Comparison of ENCODE assay signal across 8 mouse cellular contexts in the genomic region with DNA sequence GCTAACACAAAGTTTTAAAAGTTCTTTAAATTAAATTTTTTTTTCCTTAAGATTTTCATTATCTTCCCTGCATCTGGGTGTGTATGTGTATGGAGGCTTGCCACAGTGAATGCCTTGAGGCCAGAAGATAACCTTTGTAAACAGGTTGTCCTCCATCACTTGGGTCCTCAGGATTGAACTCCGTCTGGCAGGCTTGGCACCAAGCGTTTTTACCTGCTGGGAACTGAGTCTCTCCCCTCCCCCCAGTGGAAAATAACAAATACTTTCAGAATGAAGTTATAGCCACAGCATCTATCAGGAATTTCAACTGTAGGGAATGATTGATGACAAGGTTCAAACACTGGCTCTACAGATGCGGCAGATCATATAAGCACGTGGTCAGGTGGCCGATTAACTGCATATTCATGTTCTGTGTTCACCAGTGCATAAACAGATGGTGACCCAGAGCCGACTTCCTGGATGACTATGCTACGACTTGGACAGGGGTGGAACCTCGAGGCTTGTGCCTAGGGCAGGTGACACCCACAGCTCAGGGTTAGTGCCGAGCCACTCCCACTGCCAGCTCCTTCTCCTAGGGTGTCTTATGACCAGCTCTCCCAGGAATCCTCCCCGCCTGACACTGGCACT. TPM values are rescaled to one million over a fixed set of nuclear protein-coding genes. Genes with fewer than 3 reads are reported as not detected.
A peak's percentile ranks its signal among the peaks of the same experiment; 100 is the strongest.
DNase-seq lines count a peak whose midpoint lies in the region; ATAC-seq and TF ChIP-seq lines count a peak whose summit lies in the region.

No protein-coding gene starts in this region.

- H3K27me3 ChIP-seq in heart, adult 2 months (ENCODE audit: control insufficient read depth, insufficient read depth, low read length), result no peaks in the 10 kb centered on the region
- no peaks in the 10 kb centered on the region for H3K27me3 ChIP-seq in kidney, adult 2 months (replicated peaks; ENCODE audit: control insufficient read depth, insufficient read depth, low read length)
- H3K27me3 ChIP-seq in lung, embryonic 16.5 days (ENCODE audit: control insufficient read depth, insufficient read depth, low read depth, low read length), result no peaks in the 10 kb centered on the region

- no peak for TF ChIP-seq EP300 in heart, adult 2 months (IDR thresholded peaks at IDR 0.05; ENCODE audit: insufficient read depth, low read depth, low read length)

- H3K4me2 ChIP-seq in lung, embryonic 16.5 days (ENCODE audit: low read depth, low read length), result peak overlapping the region; percentile 89

- ATAC-seq in common myeloid progenitor, adult 5-6 weeks (replicated peaks; ENCODE audit: low read depth, poor library complexity, severe bottlenecking), result peak; percentile 72
- peak; percentile 60 for ATAC-seq in lung, embryonic 16.5 days (ENCODE audit: low read depth)

- intact Hi-C loops in heart, adult 2 months (cut with DNase I), result loop anchor here (2.0 to 5.0 kb wide), 2 partner anchors 51 to 597 kb away; no protein-coding TSS in a partner anchor

- peak overlapping the region; percentile 59 for H3K9ac ChIP-seq in heart, adult 2 months (ENCODE audit: low read depth, low read length)
- H3K9ac ChIP-seq in lung, embryonic 16.5 days (ENCODE audit: low read length), result peak overlapping the region; percentile 58

- H3K79me2 ChIP-seq in heart, adult 2 months (replicated peaks; ENCODE audit: control insufficient read depth, insufficient read depth, low read length), result peaks cover 6% of the 10 kb centered on the region

- 8% methylated on average over 10 of the region's 10 CpGs for WGBS in heart, adult 2 months
- 3% methylated on average over 10 of the region's 10 CpGs for WGBS in kidney, adult 2 months
- 4% methylated on average over 10 of the region's 10 CpGs for WGBS in lung, embryonic 16.5 days

- TF ChIP-seq POLR2A in heart, adult 2 months (IDR thresholded peaks at IDR 0.05; ENCODE audit: insufficient read depth, low read depth, low read length), result no peak
- TF ChIP-seq POLR2A in kidney, adult 2 months (IDR thresholded peaks at IDR 0.05; ENCODE audit: low read depth, low read length), result no peak

- peak; percentile 46 to 48 for DNase-seq in B cell, adult 2 months
- peak; percentile 85 for DNase-seq in R1 (ENCODE audit: low read depth, low spot score)
- peak; percentile 49 to 51 for DNase-seq in heart, adult 2 months
- DNase-seq in kidney, adult 2 months, result peak; percentile 86
- peak; percentile 41 for DNase-seq in retina, adult 2 months (ENCODE audit: low read depth, low spot score)
- no peak for DNase-seq in frontal cortex, postnatal 14 days (ENCODE audit: low spot score in 2 of 2)

- peaks cover 5% of the 10 kb centered on the region for H3K4me1 ChIP-seq in heart, adult 2 months (ENCODE audit: control insufficient read depth, insufficient read depth, low read length)
- peaks cover 3% of the 10 kb centered on the region; the same call in 1 of the 2 replicates for H3K4me1 ChIP-seq in kidney, adult 2 months (ENCODE audit: control insufficient read depth, insufficient read depth, low read length)
- H3K4me1 ChIP-seq in lung, embryonic 16.5 days (replicated peaks; ENCODE audit: control insufficient read depth, insufficient read depth, low read length), result peaks cover 14% of the 10 kb centered on the region

- TF ChIP-seq CTCF in heart, adult 2 months (IDR thresholded peaks at IDR 0.05), result no peak
- TF ChIP-seq CTCF in kidney, adult 2 months (conservative IDR thresholded peaks at IDR 0.05; ENCODE audit: insufficient read depth, insufficient read length, low read depth, low read length), result no peak

- peak overlapping the region; percentile 89 for H3K4me3 ChIP-seq in heart, adult 2 months
- H3K4me3 ChIP-seq in kidney, adult 2 months (ENCODE audit: insufficient read depth, low read depth, low read length), result peak overlapping the region; percentile 92
- peak overlapping the region; percentile 64 for H3K4me3 ChIP-seq in lung, embryonic 16.5 days (ENCODE audit: low read length)

- H3K36me3 ChIP-seq in heart, adult 2 months (ENCODE audit: control insufficient read depth, insufficient read depth, low read length), result no peaks in the 10 kb centered on the region; the same call in 1 of the 2 replicates
- H3K36me3 ChIP-seq in kidney, adult 2 months (ENCODE audit: control insufficient read depth, insufficient read depth, low read length), result peaks cover 3% of the 10 kb centered on the region; the same call in 1 of the 2 replicates
- peaks cover 7% of the 10 kb centered on the region for H3K36me3 ChIP-seq in lung, embryonic 16.5 days (ENCODE audit: control insufficient read depth, insufficient read depth, low read length)

- H3K9me3 ChIP-seq in lung, embryonic 16.5 days (ENCODE audit: control insufficient read depth, low read length), result peaks cover 2% of the 10 kb centered on the region; the same call in 1 of the 2 replicates

- H3K27ac ChIP-seq in heart, adult 2 months, result peak overlapping the region; percentile 92
- peak overlapping the region; percentile 93; the same call in 1 of the 2 replicates for H3K27ac ChIP-seq in kidney, adult 2 months (ENCODE audit: insufficient read depth, low read depth, low read length)
- peak overlapping the region; percentile 75 for H3K27ac ChIP-seq in lung, embryonic 16.5 days (ENCODE audit: low read length)

RNA-seq across cellular contexts. Expression of a gene that starts 0.9 kb away (rescaled TPM):
- total RNA-seq in common myeloid progenitor, adult 5-6 weeks (2017), result 28.6 and 41.6 TPM in 2 replicates
- total RNA-seq in heart, adult 2 months (2021), result 100 to 1,000 TPM; 129 to 131 TPM
- 52.2 and 94.2 TPM in 2 replicates for polyA plus RNA-seq in heart, adult 2 months (2012; rRNA removed)
- polyA plus RNA-seq in kidney, adult 2 months (2012; rRNA removed), result 53.3 and 74.1 TPM in 2 replicates
- 195 and 218 TPM in 2 replicates for polyA plus RNA-seq in lung, embryonic 16.5 days (2015; fragmentation: Nextera tagmentation; extraction: Ambion mirVana)

RNA-seq across cellular contexts. Expression of a gene that starts 5.9 kb away (rescaled TPM):
- total RNA-seq in common myeloid progenitor, adult 5-6 weeks (2017), result 1.5 and 3.6 TPM in 2 replicates
- 1 to 10 TPM; 2.1 to 2.6 TPM for total RNA-seq in heart, adult 2 months (2021)
- 2.1 and 3.0 TPM in 2 replicates for polyA plus RNA-seq in heart, adult 2 months (2012; rRNA removed)
- polyA plus RNA-seq in kidney, adult 2 months (2012; rRNA removed), result 11.2 and 13.6 TPM in 2 replicates
- polyA plus RNA-seq in lung, embryonic 16.5 days (2015; fragmentation: Nextera tagmentation; extraction: Ambion mirVana), result 17.5 and 19.6 TPM in 2 replicates

RNA-seq across cellular contexts. Expression of a gene that starts 29.4 kb away (rescaled TPM):
- total RNA-seq in common myeloid progenitor, adult 5-6 weeks (2017), result not detected in 2 replicates
- not detected for total RNA-seq in heart, adult 2 months (2021)
- not detected in 2 replicates for polyA plus RNA-seq in heart, adult 2 months (2012; rRNA removed)
- 0.06 TPM in 1 of 2 replicates, not detected in the other for polyA plus RNA-seq in kidney, adult 2 months (2012; rRNA removed)
- polyA plus RNA-seq in lung, embryonic 16.5 days (2015; fragmentation: Nextera tagmentation; extraction: Ambion mirVana), result 14.2 and 15.4 TPM in 2 replicates

RNA-seq across cellular contexts. Expression of a gene that starts 52.5 kb away (rescaled TPM):
- 3.8 and 6.0 TPM in 2 replicates for total RNA-seq in common myeloid progenitor, adult 5-6 weeks (2017)
- total RNA-seq in heart, adult 2 months (2021), result 1 to 10 TPM; 1.8 to 2.0 TPM
- polyA plus RNA-seq in heart, adult 2 months (2012; rRNA removed), result 1.8 and 3.2 TPM in 2 replicates
- polyA plus RNA-seq in kidney, adult 2 months (2012; rRNA removed), result 2.9 and 3.3 TPM in 2 replicates
- 7.5 and 8.8 TPM in 2 replicates for polyA plus RNA-seq in lung, embryonic 16.5 days (2015; fragmentation: Nextera tagmentation; extraction: Ambion mirVana)

Comparison
In these comparisons a context has a peak if more than half of its experiments do, and no peak if none do; other contexts are left out.
1. DNase-seq: peak in B cell, adult 2 months (2 of 2), R1 (single experiment), heart, adult 2 months (2 of 2), kidney, adult 2 months (single experiment) and retina, adult 2 months (single experiment); none in frontal cortex, postnatal 14 days (0 of 2).
2. RNA of a gene that starts 29.4 kb away (polyA plus RNA-seq): 14.2 to 15.4 TPM in lung, embryonic 16.5 days; 0.06 TPM in kidney, adult 2 months and not detected in heart, adult 2 months; every median in the first group is over 10 times any median in the second.
3. Peak in every context shown above with its lines, with median percentiles within 50 percentile points of each other: H3K27ac ChIP-seq and H3K4me3 ChIP-seq.